Mouse (Mus musculus): ENCODE results near the gene 1700074P13Rik. TPM values are rescaled to one million over a fixed set of nuclear protein-coding genes. Genes with fewer than 3 reads are reported as not detected.
"Not testable (repeated sequence)": the region's sequence is repeated elsewhere in the genome, so short reads cannot be mapped to it uniquely, and the experiment has no call there.

1700074P13Rik gene
- total RNA-seq (2022) = not detected

GRCm38 (mm10) chr6:40940457-40940856 lies at the start of gene 1700074P13Rik:
TSS of gene 1700074P13Rik (minus strand) at chr6:40940557.
- DNase-seq (ENCODE audit: low spot score in 2 of 2) = no peak

- not testable (repeated sequence) for DNase-seq (ENCODE audit: low spot score in 2 of 2)
Observed at GRCm38 (mm10) chr6:40964454-40964853, 24.1 kb upstream of the 1700074P13Rik start, which contains the start of gene 1810009J06Rik. TSS of gene 1810009J06Rik (plus strand) at chr6:40964754.

- no peak for DNase-seq (ENCODE audit: low spot score in 2 of 2)
Observed at GRCm38 (mm10) chr6:40953716-40954115, 13.4 kb upstream of the 1700074P13Rik start.

DNA sequence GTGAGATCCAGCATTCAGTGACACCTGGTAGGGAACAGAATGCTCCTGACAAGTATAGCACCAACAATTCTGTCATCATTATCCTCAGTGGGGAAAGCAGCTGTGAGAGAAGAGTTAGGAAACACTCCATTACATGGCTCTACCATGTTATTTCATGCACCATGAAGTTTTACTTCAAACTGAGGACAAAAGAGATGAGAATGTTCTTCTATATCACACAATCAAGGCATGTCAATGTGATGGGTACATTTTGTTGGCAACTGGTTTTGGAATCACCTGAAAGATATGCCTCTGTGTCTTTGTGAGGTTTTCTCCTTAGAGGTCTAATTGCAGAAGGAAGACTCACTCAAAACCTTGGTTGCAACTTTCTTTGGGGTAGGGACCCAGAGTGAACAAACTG lies 11.4 kb upstream of the 1700074P13Rik start, which contains the start of gene Gm4744:
Gene Gm4744, minus strand, starts transcription at position 101 of the 400 bp plus-strand sequence.
- DNase-seq (ENCODE audit: low spot score in 2 of 2) = no peak

GRCm38 (mm10) chr6:40919954-40920353 lies 20.4 kb downstream of the 1700074P13Rik start:
- no peak for DNase-seq (ENCODE audit: low spot score in 2 of 2)

GRCm38 (mm10) chr6:40900287-40900686 lies 40.1 kb downstream of the 1700074P13Rik start, which contains the start of gene Prss58:
TSS of gene Prss58 (minus strand) at chr6:40900387.
- DNase-seq (ENCODE audit: low spot score in 2 of 2) = no peak

DNA sequence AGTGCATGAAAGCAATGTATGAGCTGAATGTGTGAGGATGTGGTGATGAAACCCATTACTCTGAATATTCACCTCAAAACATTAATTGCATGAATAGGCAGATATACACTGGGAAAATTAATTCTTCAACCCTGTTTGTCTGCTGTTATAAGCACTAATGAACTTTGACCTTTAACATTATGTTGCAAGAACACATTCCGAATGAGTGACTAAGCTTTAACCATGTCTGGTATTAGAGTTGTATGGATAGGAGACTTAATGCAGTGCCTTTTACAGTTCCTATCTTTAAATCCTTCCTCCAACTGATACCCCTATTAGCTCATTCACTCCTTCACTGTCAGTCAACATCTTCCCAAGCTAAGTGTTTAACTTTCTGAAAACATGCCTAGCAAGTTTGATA lies 45.6 kb downstream of the 1700074P13Rik start:
- no peak for DNase-seq (ENCODE audit: low spot score in 2 of 2)

DNA sequence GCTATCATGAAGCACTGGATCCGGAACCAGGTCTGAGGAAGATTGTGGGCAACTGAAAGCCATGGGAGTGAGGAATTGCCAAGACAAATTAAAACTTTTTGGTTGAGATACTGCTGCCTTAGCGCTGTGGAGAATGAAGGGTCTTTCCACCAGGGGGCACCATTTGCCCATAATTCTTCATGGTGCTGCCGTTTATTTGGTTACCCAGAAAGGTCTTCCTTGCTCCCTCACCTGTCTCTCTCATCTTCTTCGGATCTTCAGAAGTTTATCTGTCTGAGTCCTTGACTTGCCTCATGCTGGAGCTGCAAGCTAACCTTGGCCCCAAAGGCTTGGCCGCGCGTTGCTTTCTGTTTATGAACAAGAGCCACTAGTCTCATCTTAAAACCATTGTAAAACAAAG lies 46.8 kb downstream of the 1700074P13Rik start:
- DNase-seq (ENCODE audit: low spot score in 2 of 2) = no peak

GRCm38 (mm10) chr6:40891754-40892153 lies 48.6 kb downstream of the 1700074P13Rik start:
- no peak for DNase-seq (ENCODE audit: low spot score in 2 of 2)

- no peak for DNase-seq (ENCODE audit: low spot score in 2 of 2)
Observed at GRCm38 (mm10) chr6:40890973-40891372, 49.4 kb downstream of the 1700074P13Rik start.

GRCm38 (mm10) chr6:40887394-40887793 lies 53.0 kb downstream of the 1700074P13Rik start, which contains the start of gene Moxd2:
TSS of gene Moxd2 (minus strand) at chr6:40887494.
- DNase-seq (ENCODE audit: low spot score in 2 of 2) = no peak

Other genes starting within 250 kb of the 1700074P13Rik start
- not detected for gene Moxd2, start 53.1 kb downstream of the 1700074P13Rik start, total RNA-seq (2022)
- gene Prss58, start 40.2 kb downstream of the 1700074P13Rik start, total RNA-seq (2022) = not detected
- not detected for gene Gm4744, start 11.3 kb upstream of the 1700074P13Rik start, total RNA-seq (2022)
- gene 1810009J06Rik, start 24.2 kb upstream of the 1700074P13Rik start, total RNA-seq (2022) = not detected
- not detected for gene Gm2663, start 58.9 kb upstream of the 1700074P13Rik start, total RNA-seq (2022)
- gene 2210010C04Rik, start 95.0 kb upstream of the 1700074P13Rik start, total RNA-seq (2022) = not detected